Mouse (Mus musculus): ENCODE results near the gene Olfr557. TPM values are rescaled to one million over a fixed set of nuclear protein-coding genes. Genes with fewer than 3 reads are reported as not detected.

The Olfr557 gene
- not detected in 2 replicates for total RNA-seq (2017)

DNA sequence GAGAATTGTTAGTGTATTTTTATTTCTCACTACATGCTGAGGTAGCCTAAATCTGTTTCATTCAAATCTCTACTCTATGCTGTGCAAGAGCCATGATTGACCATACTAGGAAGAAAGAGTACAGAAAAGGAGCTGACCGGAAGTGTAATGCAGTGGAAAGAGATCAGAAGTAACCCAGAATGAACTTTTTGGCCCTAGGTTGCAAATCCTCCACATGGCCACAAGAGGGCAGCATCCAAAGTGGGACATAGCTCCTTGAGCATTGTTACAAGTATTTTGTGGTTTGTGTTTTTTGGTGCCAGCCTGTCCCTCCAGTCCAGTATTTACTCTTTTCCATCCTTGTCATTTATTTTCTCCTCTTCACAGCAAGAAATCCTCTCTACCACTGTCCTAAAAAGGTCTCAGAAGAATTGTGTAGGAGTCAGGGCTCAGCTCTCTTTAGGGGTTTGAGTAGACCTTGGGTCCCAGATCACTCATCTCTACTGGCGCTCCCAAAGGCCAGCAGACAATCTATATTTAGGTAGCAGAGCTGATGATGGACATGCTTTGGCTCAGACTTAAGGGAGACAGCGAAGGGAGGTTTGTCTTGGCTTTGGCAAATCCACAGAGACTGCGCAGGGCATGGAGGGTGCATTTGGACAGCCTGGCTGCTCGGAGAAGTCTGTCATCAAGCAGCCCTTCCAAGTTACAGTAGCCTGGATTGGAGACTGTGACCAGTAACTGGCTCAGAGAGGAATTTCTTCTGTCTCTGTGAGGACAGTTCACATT is at the start of gene Olfr557:
Gene Olfr557, plus strand, starts transcription at position 553 of the 768 bp plus-strand sequence.
- ATAC-seq (ENCODE audit: extremely low read depth, insufficient number of reproducible peaks, low FRiP score, poor library complexity, severe bottlenecking): peak; percentile 55; the same call in 1 of the 2 replicates

DNA sequence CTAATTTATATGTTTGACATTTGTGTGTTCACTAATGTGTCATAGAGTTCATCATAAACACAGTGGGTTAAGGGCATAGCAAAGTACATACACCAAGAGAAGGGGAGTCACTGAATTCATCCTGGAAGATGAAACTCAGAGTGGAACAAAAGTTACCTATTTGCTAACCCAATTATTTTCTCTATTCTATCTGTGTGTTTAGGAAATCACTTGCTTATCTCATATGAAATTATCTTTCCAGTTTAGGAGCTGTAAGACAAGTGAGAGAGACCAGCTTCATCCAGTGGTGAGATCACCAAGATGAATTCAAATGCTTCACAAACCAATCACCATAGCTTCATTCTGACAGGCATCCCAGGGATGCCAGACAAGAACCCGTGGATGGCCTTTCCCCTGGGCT is 37.2 kb upstream of the Olfr557 start, which contains the start of gene Olfr555:
Gene Olfr555, plus strand, starts transcription at position 301 of the 400 bp plus-strand sequence.
- no peak for ATAC-seq (ENCODE audit: extremely low read depth, insufficient number of reproducible peaks, low FRiP score, poor library complexity, severe bottlenecking)

GRCm38 (mm10) chr7:102664599-102664998 is 31.1 kb upstream of the Olfr557 start, which contains the start of gene Olfr556:
Olfr556 (plus strand) TSS chr7:102664899.
- no peak for ATAC-seq (ENCODE audit: extremely low read depth, insufficient number of reproducible peaks, low FRiP score, poor library complexity, severe bottlenecking)

GRCm38 (mm10) chr7:102665378-102665777 is 30.3 kb upstream of the Olfr557 start:
- ATAC-seq (ENCODE audit: extremely low read depth, insufficient number of reproducible peaks, low FRiP score, poor library complexity, severe bottlenecking): no peak

DNA sequence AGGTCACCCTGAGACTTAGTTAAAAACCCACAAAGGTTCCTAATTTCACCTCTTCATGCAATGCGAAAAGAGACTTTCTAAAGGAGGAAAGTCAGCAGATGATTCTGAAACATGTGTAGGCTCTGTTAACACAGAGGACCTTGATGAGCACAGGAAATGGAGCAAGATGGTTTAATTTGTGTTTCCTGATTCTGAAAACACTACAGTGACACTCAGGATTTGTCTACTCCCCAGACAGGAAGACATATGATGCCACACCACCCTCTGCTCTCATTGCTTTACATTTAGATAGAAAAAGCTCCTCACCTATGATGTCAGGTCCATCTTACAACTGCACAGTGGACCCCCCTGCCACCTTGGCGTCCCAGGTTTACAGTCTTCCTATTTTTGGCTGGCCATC is 19.5 kb upstream of the Olfr557 start:
- no peak for ATAC-seq (ENCODE audit: extremely low read depth, insufficient number of reproducible peaks, low FRiP score, poor library complexity, severe bottlenecking)

DNA sequence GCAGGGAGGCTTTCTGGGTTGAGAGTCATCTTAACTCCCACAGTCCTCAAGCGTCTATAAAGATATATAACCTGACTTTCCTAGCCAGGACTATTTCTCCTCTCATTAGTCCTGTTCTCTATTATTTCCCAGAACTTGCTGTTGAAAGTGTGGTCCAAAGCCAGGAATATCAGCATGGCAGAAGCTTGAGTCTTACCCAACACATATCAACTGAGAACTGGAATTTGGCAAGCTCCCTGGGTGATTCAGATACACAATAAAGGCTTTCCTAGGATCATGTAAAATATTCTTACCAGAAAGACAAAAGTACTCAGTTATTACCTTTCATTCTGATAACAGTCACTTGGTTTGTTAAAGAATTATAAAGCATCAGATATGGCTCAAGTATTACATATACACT is 13.8 kb upstream of the Olfr557 start:
- no peak for ATAC-seq (ENCODE audit: extremely low read depth, insufficient number of reproducible peaks, low FRiP score, poor library complexity, severe bottlenecking)

GRCm38 (mm10) chr7:102686944-102687501 is 8.7 kb upstream of the Olfr557 start, which contains the start of gene Trim68:
Trim68 (minus strand) TSS chr7:102687327.
- ATAC-seq (ENCODE audit: extremely low read depth, insufficient number of reproducible peaks, low FRiP score, poor library complexity, severe bottlenecking): peak; percentile 98

DNA sequence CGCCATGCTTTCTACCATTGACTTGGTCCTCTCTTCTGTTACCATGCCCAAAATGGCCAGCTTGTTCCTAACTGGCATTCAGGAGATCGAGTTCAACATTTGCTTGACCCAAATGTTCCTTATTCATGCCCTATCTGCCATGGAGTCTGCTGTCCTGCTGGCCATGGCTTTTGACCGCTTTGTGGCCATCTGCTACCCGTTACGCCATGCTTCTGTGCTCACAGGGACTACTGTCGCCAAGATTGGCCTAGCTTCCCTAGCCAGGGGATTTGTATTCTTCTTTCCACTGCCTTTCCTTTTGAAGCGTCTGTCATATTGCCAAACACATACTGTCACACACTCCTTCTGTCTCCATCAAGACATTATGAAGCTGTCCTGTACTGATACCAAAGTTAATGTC is 2.8 kb downstream of the Olfr557 start:
- ATAC-seq (ENCODE audit: extremely low read depth, insufficient number of reproducible peaks, low FRiP score, poor library complexity, severe bottlenecking): no peak

- no peak for ATAC-seq (ENCODE audit: extremely low read depth, insufficient number of reproducible peaks, low FRiP score, poor library complexity, severe bottlenecking)
Observed at GRCm38 (mm10) chr7:102701915-102702314, 6.2 kb downstream of the Olfr557 start, which contains the start of gene Olfr558. Olfr558 (plus strand) TSS chr7:102702215.

- ATAC-seq (ENCODE audit: extremely low read depth, insufficient number of reproducible peaks, low FRiP score, poor library complexity, severe bottlenecking): no peak
Observed at GRCm38 (mm10) chr7:102718970-102719369, 23.3 kb downstream of the Olfr557 start, which contains the start of gene Olfr33. Olfr33 (minus strand) TSS chr7:102719070.

- no peak for ATAC-seq (ENCODE audit: extremely low read depth, insufficient number of reproducible peaks, low FRiP score, poor library complexity, severe bottlenecking)
Observed at GRCm38 (mm10) chr7:102727391-102727790, 31.7 kb downstream of the Olfr557 start, which contains the start of gene Olfr559. Olfr559 (minus strand) TSS chr7:102727491.

DNA sequence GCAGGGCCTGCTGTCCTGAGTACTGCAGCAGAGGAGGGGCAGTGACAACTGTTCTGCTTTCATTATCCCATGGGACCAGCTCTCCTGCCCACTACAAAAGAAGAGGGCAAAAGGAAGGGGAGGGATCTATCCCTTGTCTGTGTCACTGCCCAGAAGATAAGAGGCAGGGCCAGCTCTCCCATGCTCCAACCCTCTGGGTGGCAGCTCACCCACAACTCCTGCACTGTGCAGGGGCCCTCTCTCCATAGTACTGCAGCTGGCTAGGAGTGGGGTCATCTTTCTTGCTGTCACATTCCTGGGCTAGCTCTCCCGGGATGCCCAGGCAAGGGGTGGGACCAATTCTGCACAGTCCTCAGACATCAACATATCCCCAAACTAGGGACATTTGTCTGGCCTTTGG is 38.1 kb downstream of the Olfr557 start:
- ATAC-seq (ENCODE audit: extremely low read depth, insufficient number of reproducible peaks, low FRiP score, poor library complexity, severe bottlenecking): no peak

GRCm38 (mm10) chr7:102737705-102738104 is 42.0 kb downstream of the Olfr557 start:
- no peak for ATAC-seq (ENCODE audit: extremely low read depth, insufficient number of reproducible peaks, low FRiP score, poor library complexity, severe bottlenecking)

Other genes starting within 250 kb of the Olfr557 start
- gene Olfr543, start 214.2 kb upstream of the Olfr557 start, total RNA-seq (2017): not detected in 2 replicates
- not detected in 2 replicates for gene Olfr544, start 207.6 kb upstream of the Olfr557 start, total RNA-seq (2017)
- not detected in 2 replicates for gene Olfr545, start 196.3 kb upstream of the Olfr557 start, total RNA-seq (2017)
- gene Olfr547, start 161.2 kb upstream of the Olfr557 start, total RNA-seq (2017): not detected in 2 replicates
- not detected in 2 replicates for gene Olfr548-ps1, start 155.0 kb upstream of the Olfr557 start, total RNA-seq (2017)
- not detected in 2 replicates for gene Olfr549, start 146.0 kb upstream of the Olfr557 start, total RNA-seq (2017)
- 48.9 and 65.3 TPM in 2 replicates for gene Trim21, start 130.4 kb upstream of the Olfr557 start, total RNA-seq (2017)
- gene Olfr550, start 124.5 kb upstream of the Olfr557 start, total RNA-seq (2017): 0.12 TPM in 1 of 2 replicates, not detected in the other
- not detected in 2 replicates for gene Olfr551, start 104.0 kb upstream of the Olfr557 start, total RNA-seq (2017)
- not detected in 2 replicates for gene Olfr552, start 98.1 kb upstream of the Olfr557 start, total RNA-seq (2017)
- gene Olfr553, start 77.7 kb upstream of the Olfr557 start, total RNA-seq (2017): not detected in 2 replicates
- gene Olfr554, start 57.5 kb upstream of the Olfr557 start, total RNA-seq (2017): 0.47 TPM in 1 of 2 replicates, not detected in the other
- not detected in 2 replicates for gene Olfr555, start 37.1 kb upstream of the Olfr557 start, total RNA-seq (2017)
- gene Olfr556, start 31.0 kb upstream of the Olfr557 start, total RNA-seq (2017): not detected in 2 replicates
- gene Trim68, start 8.6 kb upstream of the Olfr557 start, total RNA-seq (2017): 10.6 and 12.5 TPM in 2 replicates
- gene Olfr558, start 6.3 kb downstream of the Olfr557 start, total RNA-seq (2017): not detected in 2 replicates
- gene Olfr33, start 23.2 kb downstream of the Olfr557 start, total RNA-seq (2017): not detected in 2 replicates
- gene Olfr559, start 31.6 kb downstream of the Olfr557 start, total RNA-seq (2017): not detected in 2 replicates
- gene Olfr560, start 63.5 kb downstream of the Olfr557 start, total RNA-seq (2017): 0.37 TPM in 1 of 2 replicates, not detected in the other
- 0.12 TPM in 1 of 2 replicates, not detected in the other for gene Olfr78, start 63.6 kb downstream of the Olfr557 start, total RNA-seq (2017)
- not detected in 2 replicates for gene Olfr561, start 75.3 kb downstream of the Olfr557 start, total RNA-seq (2017)
- not detected in 2 replicates for gene Olfr564, start 107.6 kb downstream of the Olfr557 start, total RNA-seq (2017)
- not detected in 2 replicates for gene Olfr566, start 162.9 kb downstream of the Olfr557 start, total RNA-seq (2017)
- gene Olfr568, start 181.2 kb downstream of the Olfr557 start, total RNA-seq (2017): not detected in 2 replicates
- not detected in 2 replicates for gene Olfr569, start 195.0 kb downstream of the Olfr557 start, total RNA-seq (2017)
- gene Olfr570, start 198.7 kb downstream of the Olfr557 start, total RNA-seq (2017): not detected in 2 replicates
- not detected in 2 replicates for gene Olfr571, start 221.6 kb downstream of the Olfr557 start, total RNA-seq (2017)
- not detected in 2 replicates for gene Olfr572, start 228.5 kb downstream of the Olfr557 start, total RNA-seq (2017)
- not detected in 2 replicates for gene Olfr573-ps1, start 246.7 kb downstream of the Olfr557 start, total RNA-seq (2017)